Mouse (Mus musculus) inflammation-experienced regulatory T-cells (primary cell): Measurements from ENCODE around the gene Tshz3. TPM values are rescaled to one million over a fixed set of nuclear protein-coding genes. Genes with fewer than 3 reads are reported as not detected.

ENCODE experiments used
- polyA plus RNA-seq, 2 experiments: library from polyadenylated mRNA; unstranded; fragments of 100-300 nt; shearing (Covaris generic); gene quantifications; one replicate each; pipeline ENCODE4 v1.2.1; 2017

Gene Tshz3
- 1 to 10 TPM in 1 of 2 experiments, under 1 TPM in 1; 0.78 to 3.1 TPM for polyA plus RNA-seq

GRCm38 (mm10) chr7:36697856-36698588 is at the start of gene Tshz3:
Gene Tshz3, plus strand, starts transcription at chr7:36698118.

